Mouse (Mus musculus) ES-Bruce4 (cell line): ENCODE data around the gene Enthd1.

Experiments
- CTCF ChIP-seq: IDR thresholded peaks from one replicate; pipeline ENCODE4 v1.8.1; 2011; ENCODE audit warnings: low read depth, low read length
- POLR2A ChIP-seq: IDR thresholded peaks from one replicate; pipeline ENCODE4 v1.8.1; 2011; ENCODE audit warnings: low read length; ENCODE audit not compliant: insufficient read depth

- TF ChIP-seq POLR2A (no peak), CTCF (no peak)
Observed at GRCm38 (mm10) chr15:80572811-80573520, 8.0 kb upstream of the Enthd1 start.
